Mouse (Mus musculus) liver, embryonic 16.5 days (tissue): ENCODE measurements around the gene Nbl1. TPM values are rescaled to one million over a fixed set of nuclear protein-coding genes. Genes with fewer than 3 reads are reported as not detected.
A peak's percentile ranks its signal among the peaks of the same experiment; 100 is the strongest.

Source experiments
- ATAC-seq: fragments of 200-750 bp; cut with Nextera tagmentation; 2 replicates; pipeline ENCODE4 v1.8.0; 2017; ENCODE audit warnings: low read depth, mild to moderate bottlenecking, moderate number of reproducible peaks, moderate library complexity
- H3K27ac ChIP-seq: fragments of 300-500 bp; sonication (generic); 2 replicates; pipeline ENCODE4 v1.5.1; 2014; ENCODE audit warnings: mild to moderate bottlenecking, low read length
- H3K27me3 ChIP-seq: fragments of 300-500 bp; sonication (generic); 2 replicates; pipeline ENCODE4 v1.6.1; 2014; ENCODE audit warnings: low read depth, low read length, mixed read lengths; ENCODE audit not compliant: control insufficient read depth, insufficient read depth
- H3K36me3 ChIP-seq: fragments of 300-500 bp; sonication (generic); 2 replicates; pipeline ENCODE4 v1.6.1; 2014; ENCODE audit warnings: mild to moderate bottlenecking; ENCODE audit not compliant: control insufficient read depth, insufficient read depth
- H3K4me1 ChIP-seq: fragments of 300-500 bp; sonication (generic); 2 replicates; pipeline ENCODE4 v1.6.1; 2014; ENCODE audit warnings: low read depth, low read length, mixed read lengths; ENCODE audit not compliant: control insufficient read depth
- H3K4me2 ChIP-seq: fragments of 300-500 bp; sonication (generic); 2 replicates; pipeline ENCODE4 v1.6.1; 2014; ENCODE audit warnings: low read depth, low read length, mixed read lengths
- H3K4me3 ChIP-seq: fragments of 300-500 bp; sonication (generic); 2 replicates; pipeline ENCODE4 v1.5.1; 2014; ENCODE audit warnings: low read depth, mild to moderate bottlenecking, low read length
- H3K9ac ChIP-seq: fragments of 300-500 bp; sonication (generic); 2 replicates; pipeline ENCODE4 v1.6.1; 2014; ENCODE audit warnings: low read depth, low read length
- H3K9me3 ChIP-seq: fragments of 300-500 bp; sonication (generic); replicated peaks from 2 replicates; pipeline ENCODE4 v1.6.1; 2016; ENCODE audit warnings: low read length; ENCODE audit not compliant: control insufficient read depth
- WGBS: fragments of 180-500 bp; shearing (Covaris S2); extraction: QIAGEN DNeasy Blood & Tissue Kit; methylation state at CpG from one replicate; pipeline ENCODE4 v1.1.7; 2014; ENCODE audit not compliant: insufficient replicate concordance; 5-methylcytosine and 5-hydroxymethylcytosine counted together
- polyA plus RNA-seq: library from polyadenylated mRNA; unstranded; fragments of >200 nt; fragmentation: Nextera tagmentation; extraction: Ambion mirVana; gene quantifications from 2 replicates; pipeline ENCODE4 v1.2.1, GENCODE M21; 2015

Nbl1 gene
- polyA plus RNA-seq, 1 experiment from 2014 or later: 2.5 TPM

GRCm38 (mm10) chr4:139112482-139112881, 19.7 kb upstream of the Nbl1 start:
- Histone ChIP-seq H3K9me3 (no peaks in the 10 kb centered on the region), H3K27me3 (no peaks in the 10 kb centered on the region), H3K4me3 (no peak overlapping the region), H3K4me2 (no peak overlapping the region), H3K4me1 (peaks cover 33% of the 10 kb centered on the region), H3K36me3 (no peaks in the 10 kb centered on the region), H3K9ac (no peak overlapping the region), H3K27ac (0 out of 2 replicates have a peak overlapping the region, but pooled peaks have one; percentile 11)
- 61% methylated on average over 3 of the region's 3 CpGs for WGBS
- ATAC-seq: no peak; the same call in 1 of the 2 replicates

GRCm38 (mm10) chr4:139111421-139111820, 18.6 kb upstream of the Nbl1 start:
- H3K36me3 ChIP-seq: no peaks in the 10 kb centered on the region
- H3K9ac ChIP-seq: no peak overlapping the region
- H3K4me1 ChIP-seq: peaks cover 23% of the 10 kb centered on the region
- H3K4me2 ChIP-seq: peak overlapping the region; percentile 30; the same call in 1 of the 2 replicates
- no peak for ATAC-seq
- H3K27ac ChIP-seq: peak overlapping the region; percentile 60; the same call in 1 of the 2 replicates
- 40% methylated on average over 3 of the region's 3 CpGs for WGBS
- H3K4me3 ChIP-seq: no peak overlapping the region
- H3K27me3 ChIP-seq: no peaks in the 10 kb centered on the region
- H3K9me3 ChIP-seq: no peaks in the 10 kb centered on the region

GRCm38 (mm10) chr4:139110858-139111257, 18.1 kb upstream of the Nbl1 start:
- Histone ChIP-seq H3K27ac (peak overlapping the region; percentile 60; the same call in 1 of the 2 replicates), H3K4me2 (peak overlapping the region; percentile 30), H3K4me1 (peaks cover 20% of the 10 kb centered on the region), H3K9me3 (no peaks in the 10 kb centered on the region), H3K9ac (no peak overlapping the region), H3K4me3 (no peak overlapping the region), H3K36me3 (no peaks in the 10 kb centered on the region), H3K27me3 (no peaks in the 10 kb centered on the region)
- 26% methylated on average over 3 of the region's 3 CpGs for WGBS
- no peak for ATAC-seq

GRCm38 (mm10) chr4:139105453-139105852, 12.7 kb upstream of the Nbl1 start:
- no peak overlapping the region for H3K4me3 ChIP-seq
- 93% methylated on average over 1 of the region's 1 CpGs for WGBS
- no peak overlapping the region for H3K27ac ChIP-seq
- no peak overlapping the region for H3K4me2 ChIP-seq
- peaks cover under 1% of the 10 kb centered on the region for H3K4me1 ChIP-seq
- no peak for ATAC-seq
- no peak overlapping the region for H3K9ac ChIP-seq
- no peaks in the 10 kb centered on the region for H3K27me3 ChIP-seq
- peaks cover 3% of the 10 kb centered on the region; the same call in 1 of the 2 replicates for H3K36me3 ChIP-seq
- H3K9me3 ChIP-seq: no peaks in the 10 kb centered on the region

- Histone ChIP-seq H3K4me3 (no peak overlapping the region), H3K27ac (no peak overlapping the region), H3K9me3 (no peaks in the 10 kb centered on the region), H3K36me3 (peaks cover 3% of the 10 kb centered on the region; the same call in 1 of the 2 replicates), H3K4me1 (no peaks in the 10 kb centered on the region), H3K9ac (no peak overlapping the region), H3K4me2 (no peak overlapping the region), H3K27me3 (no peaks in the 10 kb centered on the region)
- no peak for ATAC-seq
- 76% methylated on average over 6 of the region's 6 CpGs for WGBS
Measured at GRCm38 (mm10) chr4:139101546-139101945, 8.8 kb upstream of the Nbl1 start.

GRCm38 (mm10) chr4:139100326-139100725, 7.5 kb upstream of the Nbl1 start:
- 85% methylated on average over 8 of the region's 8 CpGs for WGBS
- Histone ChIP-seq H3K4me3 (no peak overlapping the region), H3K36me3 (peaks cover 3% of the 10 kb centered on the region; the same call in 1 of the 2 replicates), H3K9me3 (no peaks in the 10 kb centered on the region), H3K9ac (no peak overlapping the region), H3K4me2 (no peak overlapping the region), H3K4me1 (no peaks in the 10 kb centered on the region), H3K27ac (no peak overlapping the region), H3K27me3 (no peaks in the 10 kb centered on the region)
- ATAC-seq: no peak

- Histone ChIP-seq H3K27ac (no peak overlapping the region), H3K4me2 (no peak overlapping the region), H3K4me3 (no peak overlapping the region), H3K36me3 (no peaks in the 10 kb centered on the region), H3K27me3 (peaks cover 34% of the 10 kb centered on the region), H3K9me3 (no peaks in the 10 kb centered on the region), H3K4me1 (no peaks in the 10 kb centered on the region), H3K9ac (no peak overlapping the region)
- ATAC-seq: no peak
- WGBS: 58% methylated on average over 5 of the region's 5 CpGs
Measured at GRCm38 (mm10) chr4:139096201-139096600, 3.4 kb upstream of the Nbl1 start.

GRCm38 (mm10) chr4:139095406-139095805, 2.6 kb upstream of the Nbl1 start:
- peaks cover 42% of the 10 kb centered on the region for H3K27me3 ChIP-seq
- H3K27ac ChIP-seq: no peak overlapping the region
- WGBS: 38% methylated on average over 1 of the region's 1 CpGs
- H3K4me2 ChIP-seq: no peak overlapping the region
- H3K36me3 ChIP-seq: no peaks in the 10 kb centered on the region
- no peak for ATAC-seq
- H3K9ac ChIP-seq: no peak overlapping the region
- no peak overlapping the region for H3K4me3 ChIP-seq
- no peaks in the 10 kb centered on the region for H3K4me1 ChIP-seq
- H3K9me3 ChIP-seq: no peaks in the 10 kb centered on the region

- H3K9me3 ChIP-seq: no peaks in the 10 kb centered on the region
- no peaks in the 10 kb centered on the region for H3K36me3 ChIP-seq
- ATAC-seq: no peak
- peak overlapping the region; percentile 55 for H3K4me3 ChIP-seq
- H3K4me2 ChIP-seq: peak overlapping the region; percentile 69
- no peak overlapping the region for H3K27ac ChIP-seq
- 36% methylated on average over 13 of the region's 13 CpGs for WGBS
- H3K4me1 ChIP-seq: no peaks in the 10 kb centered on the region
- no peak overlapping the region for H3K9ac ChIP-seq
- peaks cover 51% of the 10 kb centered on the region for H3K27me3 ChIP-seq
Measured at GRCm38 (mm10) chr4:139093196-139093530, 370 bp upstream of the Nbl1 start.
